Mouse (Mus musculus) left cerebral cortex, adult 9 months (tissue): ENCODE measurements around the gene Agtr1a.

ENCODE experiments used
- DNase-seq, 2 experiments: peaks; one replicate each; pipeline ENCODE4 v3.0.0; 2022; ENCODE audit warnings: low spot score in 2 of 2

Agtr1a gene

DNA sequence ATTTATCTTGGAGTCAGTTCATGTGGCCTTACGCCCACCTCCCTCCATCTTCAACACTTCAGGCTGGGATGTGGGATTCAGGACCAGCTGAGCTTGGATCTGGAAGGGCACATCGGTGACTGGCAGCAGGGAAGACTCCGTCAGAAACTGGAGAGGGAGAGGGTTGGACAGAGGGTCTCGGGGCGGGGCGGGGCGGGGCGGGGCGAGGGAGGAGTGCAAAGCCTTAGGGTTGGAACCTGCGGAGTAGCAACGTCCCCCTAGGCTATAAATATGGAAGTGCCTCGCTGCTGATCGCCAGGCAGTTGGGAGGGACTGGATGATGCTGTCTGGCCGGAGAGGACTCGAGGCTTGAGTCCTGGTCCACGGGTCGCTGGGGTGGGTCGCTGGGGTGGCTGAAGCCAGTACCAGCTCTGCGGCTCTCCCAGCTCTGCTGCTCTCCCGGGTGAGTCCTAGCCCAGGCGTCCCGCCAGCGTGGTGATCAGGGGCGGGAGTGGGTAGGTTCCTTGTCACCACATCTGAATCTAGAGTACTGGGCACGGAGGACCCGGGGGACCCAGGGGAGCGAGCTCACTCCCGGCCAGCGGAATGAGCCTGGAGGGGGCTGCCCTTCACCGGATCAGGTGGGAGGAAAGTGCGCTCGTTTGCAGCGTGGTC is at the start of gene Agtr1a:
TSS of gene Agtr1a (plus strand) at position 294 of the 654 bp plus-strand sequence.
- DNase-seq, result no peak

DNA sequence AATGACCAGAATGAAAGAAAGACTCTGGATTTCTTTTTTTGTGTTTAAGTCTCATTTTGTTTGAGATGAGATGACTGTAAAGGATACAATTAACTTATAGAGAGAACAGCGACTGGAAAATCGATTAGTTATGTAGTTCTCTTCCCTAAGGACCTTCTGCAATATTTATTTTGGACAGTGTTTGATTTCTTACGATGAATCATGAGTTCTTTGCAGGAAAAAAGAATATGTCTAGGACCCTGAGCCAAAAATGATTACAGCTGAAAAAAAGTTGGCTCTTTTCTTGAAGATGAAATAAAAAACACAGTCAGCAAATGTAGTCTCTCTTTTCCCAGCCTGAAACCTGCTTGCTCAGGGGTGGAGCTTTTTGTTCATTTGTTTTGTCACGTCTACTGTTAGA is 26.0 kb upstream of the Agtr1a start:
- no peak for DNase-seq

DNA sequence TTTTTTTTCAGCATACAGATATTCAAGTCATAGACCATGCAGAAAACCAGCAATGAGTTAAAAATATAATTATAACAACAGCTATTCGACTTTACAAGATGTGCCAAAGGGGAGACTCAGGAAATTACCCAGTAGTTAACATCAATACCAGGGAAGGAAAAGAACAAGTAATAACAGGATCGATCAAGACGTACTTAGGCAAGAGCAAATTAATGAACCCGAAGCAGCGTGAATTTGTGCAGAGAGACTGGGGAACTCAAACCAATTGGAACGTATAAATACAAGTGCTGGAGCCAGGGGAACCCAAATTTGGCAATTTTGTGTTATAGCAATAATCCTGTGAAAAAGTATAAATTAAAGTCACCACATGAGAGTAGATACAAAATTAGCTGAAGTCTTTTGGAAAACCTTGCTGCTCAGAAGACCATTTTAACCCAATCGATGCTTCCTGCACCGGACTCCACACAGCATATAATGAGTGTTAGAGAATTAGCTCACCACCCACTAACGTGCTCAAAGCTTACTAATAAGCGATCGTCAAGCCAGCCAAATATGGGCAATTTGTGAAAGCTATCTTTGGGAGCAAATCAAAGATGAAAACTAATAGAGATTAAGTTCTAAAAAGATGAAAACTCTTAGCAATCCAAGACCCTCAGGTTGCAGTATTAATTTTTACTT is 11.4 kb upstream of the Agtr1a start:
- DNase-seq, result no peak

DNA sequence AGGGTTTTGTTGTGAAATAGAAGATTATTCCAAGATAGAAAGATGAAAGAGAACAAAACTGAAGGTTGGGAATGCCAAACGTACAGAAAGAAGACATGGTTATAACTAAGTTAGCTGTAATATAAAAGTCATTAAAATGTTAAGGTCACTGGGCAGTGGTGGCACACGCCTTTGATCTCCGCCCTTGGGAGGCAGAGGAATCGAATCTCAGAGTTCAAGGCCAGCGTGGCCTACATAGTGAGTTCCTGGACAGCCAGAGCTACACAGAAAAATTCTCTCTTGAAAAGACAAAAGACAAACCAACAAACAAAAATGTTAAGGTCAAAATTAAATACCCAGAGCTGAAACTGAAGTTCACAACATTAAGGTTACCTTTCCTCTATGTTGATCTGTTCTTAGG is 5.2 kb upstream of the Agtr1a start:
- no peak for DNase-seq

DNA sequence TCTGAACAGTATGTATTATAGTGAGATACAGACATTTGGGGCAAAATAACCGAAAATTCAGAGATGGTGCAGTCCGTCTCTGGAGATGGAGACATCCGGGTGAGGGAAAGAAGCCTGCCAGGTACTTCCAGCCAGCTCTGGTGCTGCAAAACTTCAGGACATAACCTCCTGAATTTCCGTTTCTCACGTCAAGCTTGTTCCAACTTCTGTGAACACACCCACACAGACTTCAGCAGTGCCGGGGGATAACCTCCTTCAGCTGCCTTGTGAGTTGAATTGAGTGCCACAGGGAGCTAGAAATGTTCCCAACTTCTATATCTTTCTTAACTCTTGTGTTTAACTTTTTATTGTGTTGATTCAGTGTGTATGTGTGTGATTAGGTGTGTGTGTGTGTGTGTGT is 4.4 kb upstream of the Agtr1a start:
- no peak for DNase-seq

DNA sequence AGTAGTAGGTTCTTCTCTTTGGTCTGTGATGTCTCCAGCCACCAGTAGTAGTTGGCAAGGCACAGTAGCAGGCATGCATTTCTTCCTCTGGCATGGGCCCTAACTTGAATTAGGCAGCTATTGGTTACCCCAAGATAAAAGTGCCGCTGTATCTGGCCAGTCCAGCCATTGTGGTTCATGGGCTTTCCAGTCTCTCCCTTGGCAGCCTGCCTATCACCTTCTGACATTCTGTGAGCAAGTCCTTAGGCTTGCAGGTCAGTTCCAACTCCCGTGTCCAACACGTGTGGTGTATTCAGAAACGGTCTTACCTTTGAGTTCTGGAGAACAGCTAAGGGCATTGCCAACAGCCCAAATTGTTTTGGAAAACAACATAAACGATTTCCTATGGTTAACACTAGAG is 3.7 kb upstream of the Agtr1a start:
- DNase-seq, result no peak

DNA sequence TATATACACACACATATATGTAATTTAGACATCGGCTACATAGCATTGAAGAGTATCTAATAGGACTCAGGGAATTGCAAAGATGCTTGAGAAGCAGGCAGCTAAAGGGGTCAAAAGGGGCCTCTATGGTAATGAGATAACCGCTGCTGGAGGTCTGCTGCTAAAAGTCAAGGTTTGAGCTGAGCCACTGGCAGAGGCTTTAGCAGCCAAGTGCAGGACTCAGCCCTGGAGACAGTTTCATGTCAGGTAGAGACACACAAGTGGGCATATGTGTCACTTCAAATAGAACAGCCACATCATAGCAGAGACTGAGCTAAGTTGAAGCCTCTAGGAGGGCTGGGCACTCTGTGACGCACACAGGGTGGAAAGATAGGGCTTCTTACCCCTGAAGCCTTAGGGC is 1.6 kb upstream of the Agtr1a start:
- no peak for DNase-seq

DNA sequence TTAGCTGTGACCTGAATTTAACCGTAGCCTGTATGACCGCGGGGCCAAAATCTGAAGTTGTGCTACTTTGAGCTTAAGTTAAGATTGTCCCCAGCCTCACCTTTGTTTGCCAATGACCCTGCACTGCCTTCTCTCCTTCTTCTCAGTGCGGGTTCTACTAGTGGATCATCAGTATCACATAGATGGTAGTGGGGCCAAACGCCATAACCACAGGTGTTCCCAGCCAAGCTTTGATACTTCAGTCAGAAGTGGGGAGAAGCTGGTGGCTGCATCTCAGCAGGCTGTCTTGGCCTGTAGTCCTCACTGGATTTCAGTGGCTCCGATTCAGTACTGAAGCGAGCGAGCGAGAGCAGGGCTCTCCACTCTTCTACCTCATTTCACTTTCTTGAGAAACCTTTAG is 672 bp downstream of the Agtr1a start:
- no peak for DNase-seq

DNA sequence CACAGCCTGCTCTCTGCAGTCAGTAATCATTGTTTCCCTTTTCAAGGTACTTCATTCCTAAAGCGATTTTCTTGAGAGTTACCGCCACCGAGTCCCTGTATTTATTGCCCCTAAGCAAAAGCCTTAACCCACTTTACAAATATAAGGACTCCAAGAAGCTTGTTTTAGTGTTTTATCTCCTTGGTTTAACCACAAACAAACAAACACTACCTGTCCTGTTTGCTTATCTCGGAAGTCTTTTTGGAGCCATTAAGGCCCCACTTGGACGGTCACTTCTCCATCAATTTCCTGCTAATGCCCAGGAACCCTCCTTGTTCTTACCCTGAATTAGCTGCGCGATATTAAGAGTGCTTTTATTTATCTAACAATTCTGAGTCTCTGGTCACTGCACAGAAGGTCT is 1.4 kb downstream of the Agtr1a start:
- no peak for DNase-seq

DNA sequence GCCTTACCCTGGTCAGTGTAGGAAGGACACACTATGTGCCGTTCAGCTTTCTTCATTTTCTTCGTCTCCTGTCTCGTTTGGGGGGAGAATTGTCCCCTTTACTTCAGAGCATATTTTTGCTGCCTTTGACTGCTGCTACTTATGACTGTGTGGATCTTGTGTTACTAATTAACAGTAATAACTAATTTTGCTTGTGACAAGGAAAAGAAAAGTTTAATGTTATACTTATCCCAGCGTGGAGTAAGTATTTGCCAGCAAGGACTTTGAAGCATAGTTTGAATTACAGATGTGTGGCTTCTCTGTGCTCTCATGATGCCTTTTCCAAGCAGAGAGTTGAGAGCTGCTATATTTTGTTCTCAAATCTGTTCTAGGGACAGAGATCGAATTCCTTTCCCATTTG is 2.3 kb downstream of the Agtr1a start:
- DNase-seq, result no peak

DNA sequence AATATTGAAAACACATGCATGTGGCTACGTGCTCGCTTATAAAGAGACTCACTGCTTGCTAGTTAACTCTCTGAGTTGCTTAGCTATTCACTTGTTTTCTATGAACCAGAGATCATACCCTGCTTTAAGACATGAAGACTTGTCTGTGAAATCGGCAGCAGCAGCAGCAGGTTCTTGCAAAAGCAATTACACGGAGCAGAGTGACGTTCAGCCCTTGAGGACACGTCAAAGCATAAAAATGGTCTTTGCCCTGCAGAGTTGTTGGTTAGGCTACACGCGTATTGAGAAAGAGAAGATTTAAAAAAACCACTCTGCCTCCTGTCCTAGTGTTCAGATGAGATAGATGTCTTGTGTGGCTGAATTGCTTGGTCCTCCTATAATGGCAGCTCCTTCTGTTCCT is 3.7 kb downstream of the Agtr1a start:
- no peak for DNase-seq

DNA sequence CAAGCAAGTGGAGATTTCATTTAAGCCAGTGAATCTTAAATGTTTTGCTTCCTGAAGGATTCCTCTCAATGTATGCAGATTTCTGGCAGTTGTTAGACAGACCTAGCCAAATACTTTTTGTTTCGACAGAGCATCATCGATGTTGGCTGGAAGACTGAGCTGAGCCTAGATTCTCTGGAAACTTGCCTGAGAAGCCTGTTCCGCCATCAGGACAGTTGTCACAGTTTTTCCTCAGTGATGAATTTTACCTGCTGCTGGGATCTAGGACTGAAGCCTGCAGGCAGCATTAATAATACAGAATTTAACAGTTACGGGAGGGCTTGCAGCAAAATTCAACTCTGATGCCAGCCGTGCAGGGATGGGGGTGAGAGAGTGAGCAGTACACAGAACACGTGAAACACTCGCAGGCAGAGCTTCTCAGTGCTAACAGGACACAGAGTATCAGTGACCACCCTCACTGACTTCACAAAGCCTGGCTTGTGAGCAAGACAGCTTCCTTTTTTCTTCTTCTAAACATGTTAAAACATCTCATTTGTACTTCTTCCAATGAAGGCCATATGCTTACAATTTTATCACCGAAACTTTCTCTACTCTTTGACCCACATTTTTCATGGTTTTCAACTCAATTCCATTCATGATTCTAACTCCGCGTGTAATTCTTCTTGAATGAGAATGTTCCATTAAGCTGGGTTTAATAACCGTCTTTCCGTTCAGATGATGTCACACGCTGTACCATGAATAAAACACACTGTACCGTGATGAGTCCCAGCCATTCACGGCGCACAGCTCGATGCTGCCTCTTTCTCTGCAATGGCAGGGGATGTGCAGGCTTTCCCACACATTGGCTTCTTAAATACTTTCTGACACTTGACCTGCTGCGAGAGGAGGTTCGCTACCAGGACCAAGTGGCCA is 6.0 kb downstream of the Agtr1a start:
- no peak for DNase-seq

DNA sequence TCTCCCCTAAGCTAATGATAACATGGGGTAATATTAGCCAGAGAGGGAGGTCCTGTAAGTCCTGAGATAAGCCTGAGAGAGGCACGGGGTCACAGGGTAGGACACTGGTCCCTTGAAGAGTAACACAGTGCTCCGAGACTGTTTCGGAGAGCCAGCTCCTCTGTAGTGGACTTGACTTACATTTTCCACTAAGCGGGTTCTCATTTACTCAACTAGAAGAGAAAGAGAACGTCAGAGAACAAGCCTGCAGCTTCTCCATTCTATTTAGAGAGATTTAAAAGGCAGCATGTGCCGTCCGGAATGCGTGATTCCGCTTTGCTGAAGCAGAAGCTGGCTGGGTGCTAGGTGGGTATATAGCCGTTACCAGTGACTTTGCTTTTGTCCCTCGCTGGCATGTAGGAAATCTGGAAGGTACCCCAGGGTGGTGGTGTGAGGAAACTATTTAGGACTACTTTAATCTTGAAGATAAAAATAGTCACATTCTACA is 9.2 kb downstream of the Agtr1a start:
- DNase-seq, result no peak

DNA sequence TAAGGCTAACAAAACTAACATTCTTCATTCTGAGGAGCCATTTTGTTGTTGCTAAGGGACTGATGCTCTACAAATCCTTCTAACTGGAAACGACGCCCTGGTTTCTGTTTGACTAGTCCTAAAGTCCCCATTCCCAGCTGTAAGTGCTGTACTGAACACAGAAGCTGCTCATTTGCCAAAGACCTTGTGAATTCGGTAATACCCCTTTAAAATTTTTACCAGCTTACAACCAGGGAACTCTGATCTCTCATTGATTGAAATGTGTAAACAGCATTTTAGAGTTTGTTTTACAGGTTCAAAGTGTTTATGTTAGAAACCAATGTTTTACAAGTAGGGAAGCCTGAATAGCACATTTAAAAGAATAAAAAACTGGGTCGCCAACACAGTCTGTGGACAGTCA is 10.6 kb downstream of the Agtr1a start:
- DNase-seq, result no peak

DNA sequence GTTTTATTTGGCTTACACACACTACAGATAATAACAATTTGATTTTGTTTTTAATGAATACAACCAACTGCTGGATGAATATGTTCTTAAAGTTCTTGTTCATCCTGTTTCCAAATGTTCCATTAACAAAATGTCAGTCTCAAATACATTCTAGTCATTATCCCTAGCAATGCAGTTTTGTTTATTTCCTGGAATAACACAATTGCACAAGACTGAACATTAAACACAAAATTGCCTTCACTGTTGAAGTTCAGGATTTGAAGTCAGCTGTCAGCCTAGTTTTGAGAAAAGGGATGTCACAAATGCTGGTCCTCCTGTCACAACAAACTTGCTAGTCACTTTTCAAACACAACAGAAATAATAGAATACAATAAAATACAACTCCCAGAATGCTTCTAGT is 12.1 kb downstream of the Agtr1a start:
- DNase-seq, result no peak

DNA sequence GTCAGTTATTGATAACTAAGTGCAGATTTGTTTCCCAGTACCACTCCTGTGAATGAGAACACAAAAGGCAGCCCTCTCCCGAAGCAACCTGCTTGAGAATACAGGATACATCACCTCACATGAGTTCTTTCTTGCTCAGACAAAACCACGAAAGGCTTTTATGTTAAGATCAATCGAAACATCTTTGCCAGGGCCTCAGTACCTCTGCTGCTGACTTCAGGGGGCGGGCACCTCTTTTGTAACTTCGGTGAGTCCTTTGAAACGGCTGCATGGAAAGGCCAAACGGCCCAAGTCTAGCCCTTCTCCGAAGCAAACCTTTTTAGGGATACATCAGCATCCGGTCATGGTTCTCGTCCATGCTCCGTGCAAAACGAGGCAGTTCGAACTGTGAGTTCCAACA is 15.7 kb downstream of the Agtr1a start:
- no peak for DNase-seq

DNA sequence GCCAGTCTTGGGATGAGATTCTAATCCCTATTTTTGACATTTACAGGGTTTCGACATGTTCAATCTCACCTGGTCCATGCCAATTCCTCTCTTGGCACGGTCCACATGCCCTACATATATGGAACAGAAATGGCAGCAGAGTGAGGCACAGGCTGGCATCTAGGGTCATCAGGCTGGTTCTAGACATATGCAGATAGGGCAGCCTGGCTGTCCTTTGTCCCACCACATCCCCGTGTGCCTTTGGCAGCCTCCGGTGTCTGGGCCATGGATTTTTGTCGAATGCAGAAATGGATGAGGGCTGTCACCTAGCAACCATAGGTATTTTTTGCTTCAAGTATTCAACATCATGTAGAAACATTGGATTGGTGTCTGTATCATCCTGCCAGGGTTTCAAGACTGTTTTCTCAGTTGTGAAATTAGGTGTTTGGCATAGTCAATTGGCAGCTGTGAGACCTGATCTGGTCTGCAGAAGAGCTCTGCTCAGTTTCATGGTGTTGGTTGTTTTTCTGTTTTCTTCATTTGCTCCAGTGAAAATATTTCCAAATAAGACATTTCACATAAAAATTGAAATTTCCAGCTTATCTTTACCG is 18.8 kb downstream of the Agtr1a start:
- DNase-seq, result no peak

DNA sequence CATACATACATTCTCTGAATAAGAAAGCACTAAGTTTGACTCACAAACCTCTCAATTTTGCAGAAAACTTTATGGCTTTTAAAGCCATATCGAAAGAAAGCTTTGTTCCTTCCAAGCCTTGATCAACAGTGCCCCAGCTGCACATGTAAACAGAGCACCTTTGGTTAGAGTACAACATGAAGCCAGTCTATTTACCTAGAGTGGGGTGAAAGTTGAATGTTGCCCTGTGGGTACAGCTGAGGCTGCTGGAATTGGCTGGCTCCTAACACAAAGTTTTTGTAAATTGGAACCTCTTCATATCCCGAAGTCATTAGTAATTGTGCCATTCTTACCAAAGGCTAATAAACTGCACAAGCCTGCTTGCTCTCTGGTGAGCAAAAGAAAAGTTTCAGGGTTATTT is 19.7 kb downstream of the Agtr1a start:
- no peak for DNase-seq

DNA sequence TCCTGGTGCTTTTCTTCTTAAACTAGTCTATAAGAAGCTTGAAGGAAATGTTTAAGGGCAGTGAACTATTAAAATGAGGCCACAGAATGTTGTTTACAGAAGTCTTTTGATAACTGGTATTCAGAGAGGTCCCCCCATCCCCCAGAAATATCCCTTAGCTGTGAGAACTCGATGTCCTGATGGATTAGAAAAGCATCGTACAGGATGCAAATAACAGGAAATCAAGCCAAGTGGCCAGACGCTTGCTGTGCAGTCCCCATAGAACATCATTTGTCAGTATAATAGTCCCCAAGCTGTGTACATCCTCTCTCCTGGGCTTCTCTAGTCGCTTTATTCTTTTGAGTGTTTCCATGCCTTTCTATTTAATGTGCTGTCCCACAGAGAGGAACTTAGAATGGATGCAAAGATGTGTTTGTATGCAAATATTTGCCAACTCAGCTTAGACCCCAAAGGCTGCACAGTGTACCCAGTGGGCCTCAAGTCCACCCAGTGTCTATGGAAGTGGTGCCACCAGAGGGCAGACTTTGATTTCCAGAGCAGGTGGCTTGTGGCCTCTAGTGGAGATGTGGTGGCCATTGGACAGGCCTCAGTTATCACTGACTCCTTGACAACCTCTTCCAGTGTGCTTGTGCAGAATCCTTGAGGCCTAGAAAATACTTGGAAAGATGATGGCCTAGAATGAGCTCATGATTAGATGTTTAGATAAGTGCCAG is 22.4 kb downstream of the Agtr1a start:
- DNase-seq, result no peak

DNA sequence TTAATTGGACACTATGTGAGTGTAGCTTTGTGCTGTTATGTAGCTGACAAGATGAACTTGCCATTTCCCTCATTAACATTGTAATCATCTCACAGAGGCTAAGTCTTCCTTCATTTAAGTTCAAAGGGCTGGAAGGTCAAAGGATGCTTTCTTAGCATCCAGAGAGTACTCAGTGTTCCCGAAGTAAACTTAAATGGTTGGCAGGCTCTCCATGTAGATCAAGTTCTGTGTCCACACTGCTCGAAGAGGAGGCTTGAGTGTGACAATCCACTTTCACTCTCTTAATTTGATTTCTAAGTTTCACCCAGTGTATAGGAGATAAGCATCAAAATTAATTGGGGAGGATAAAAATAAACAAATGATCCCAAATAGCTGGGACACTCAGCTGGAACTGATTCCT is 23.6 kb downstream of the Agtr1a start:
- DNase-seq, result no peak

DNA sequence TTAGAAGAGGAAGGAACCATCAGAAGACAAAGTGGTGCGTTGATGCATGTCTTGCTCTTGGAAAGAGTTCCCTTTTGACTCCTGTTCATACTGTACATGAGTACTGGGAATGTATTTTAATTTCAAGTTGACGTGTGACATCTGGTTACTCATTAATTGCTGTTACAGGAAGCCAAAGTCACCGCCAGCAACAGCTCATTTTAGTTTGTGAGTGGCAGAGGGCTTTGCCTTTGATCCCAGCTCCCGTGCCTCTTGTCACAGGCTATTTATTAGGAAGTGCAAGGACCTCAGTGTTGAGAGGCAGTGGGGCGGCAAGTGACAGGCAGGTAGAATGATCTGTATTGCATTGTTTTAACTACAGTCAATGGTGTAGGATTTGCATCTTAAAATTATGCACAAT is 24.8 kb downstream of the Agtr1a start:
- DNase-seq, result no peak

DNA sequence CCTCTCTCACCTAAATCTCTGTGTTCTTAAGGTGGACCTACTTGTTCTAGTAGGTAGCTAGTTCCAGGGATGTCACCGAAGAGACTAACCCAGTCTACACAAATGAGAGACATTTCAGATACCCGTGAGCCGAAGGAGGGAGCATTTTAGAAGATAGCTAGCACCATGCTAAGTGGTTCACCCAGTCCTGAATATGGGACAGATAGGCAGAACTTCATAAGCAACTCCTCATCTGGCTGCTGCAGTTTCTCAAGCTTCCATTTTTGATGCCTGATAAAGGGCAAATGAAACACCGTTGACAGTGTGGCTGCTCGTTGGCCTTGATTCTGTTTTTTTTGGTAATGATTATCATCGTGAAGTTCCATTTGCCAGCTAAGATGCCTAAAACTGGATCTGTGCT is 25.8 kb downstream of the Agtr1a start:
- no peak for DNase-seq
